In the genomic region with DNA sequence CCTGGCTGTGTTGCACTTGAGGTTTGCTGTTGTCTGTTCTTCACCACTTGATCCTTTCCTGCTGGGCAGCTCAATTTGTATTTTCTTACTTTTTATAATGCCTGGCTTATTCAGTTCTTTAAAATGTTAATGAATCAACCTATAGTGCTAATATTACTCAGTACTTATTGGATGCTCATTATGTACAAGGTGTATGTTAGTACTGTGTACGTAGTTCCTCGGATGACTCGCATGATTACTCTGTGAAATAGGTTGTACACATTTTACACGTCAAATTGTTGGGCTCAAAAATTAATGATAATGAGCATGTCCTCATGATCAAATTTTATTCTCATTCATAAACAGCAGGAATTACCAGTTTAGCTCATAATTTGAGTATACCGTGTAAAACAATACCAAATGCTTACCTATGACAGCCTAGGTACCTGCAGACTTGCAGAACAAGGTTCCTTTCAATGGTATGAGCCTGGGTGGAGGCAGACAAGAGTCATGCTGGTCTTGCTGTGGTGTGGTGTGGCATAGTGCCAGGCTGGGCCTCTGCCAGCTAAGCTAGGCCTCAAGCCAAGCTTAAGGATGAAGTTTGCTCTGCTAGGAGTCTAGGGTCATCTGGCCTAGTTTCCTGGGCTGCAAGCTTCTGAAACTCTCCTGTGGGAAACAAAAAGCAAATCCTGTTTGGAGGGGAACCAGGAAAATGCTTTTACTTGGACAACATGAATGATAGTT, we compare ENCODE assay signal across 8 mouse cellular contexts. TPM values are rescaled to one million over a fixed set of nuclear protein-coding genes. Genes with fewer than 3 reads are reported as not detected.
DNase-seq lines count a peak whose midpoint lies in the region; ATAC-seq lines count a peak whose summit lies in the region.
"Had no signal": no experiment of that assay in that cellular context is flagged by ENCODE, and none has a peak within 500 bp of the region (broad histone marks: within the 10 kb centered on the region; RNA-seq: fewer than 3 reads in every experiment).

No protein-coding gene starts in this region.

- DNase-seq in midbrain, embryonic 14.5 days: peak; percentile 41
- DNase-seq in gastrocnemius, postnatal 10 days: peak; percentile 78
- peak; percentile 95 for DNase-seq in kidney, postnatal 14 days
- peak; percentile 91 for DNase-seq in lung, postnatal 25 days (ENCODE audit: low spot score)
- DNase-seq in urinary bladder, postnatal 10 days (ENCODE audit: low spot score): peak; percentile 25

- no peak for ATAC-seq in midbrain, embryonic 14.5 days (ENCODE audit: low FRiP score, low TSS enrichment)
- no peak for ATAC-seq in midbrain, embryonic 13.5 days
- peak; percentile 54; the same call in 1 of the 2 replicates for ATAC-seq in cerebellum, adult (ENCODE audit: insufficient number of reproducible peaks, low FRiP score, low TSS enrichment)

- H3K4me3 ChIP-seq in midbrain, embryonic 14.5 days (replicated peaks; ENCODE audit: low read depth, low read length): no peak overlapping the region
- no peak overlapping the region for H3K4me3 ChIP-seq in midbrain, embryonic 13.5 days (replicated peaks)

- H3K9ac ChIP-seq in midbrain, embryonic 14.5 days (replicated peaks; ENCODE audit: low read length): no peak overlapping the region
- no peak overlapping the region for H3K9ac ChIP-seq in midbrain, embryonic 13.5 days (replicated peaks)
- H3K9ac ChIP-seq: liver, embryonic 14.5 days had no signal

- no peaks in the 10 kb centered on the region for H3K9me3 ChIP-seq in midbrain, embryonic 14.5 days (ENCODE audit: control insufficient read depth, low read length)
- H3K9me3 ChIP-seq in midbrain, embryonic 13.5 days: no peaks in the 10 kb centered on the region

- WGBS in midbrain, embryonic 14.5 days: 90% methylated on average over 5 of the region's 5 CpGs
- 91% methylated on average over 5 of the region's 5 CpGs for WGBS in midbrain, embryonic 13.5 days

- no peaks in the 10 kb centered on the region for H3K4me1 ChIP-seq in midbrain, embryonic 14.5 days (ENCODE audit: control insufficient read depth, insufficient read depth, low read length)
- H3K4me1 ChIP-seq in midbrain, embryonic 13.5 days (replicated peaks): no peaks in the 10 kb centered on the region

- H3K4me2 ChIP-seq in midbrain, embryonic 14.5 days (ENCODE audit: low read length): no peak overlapping the region
- no peak overlapping the region for H3K4me2 ChIP-seq in midbrain, embryonic 13.5 days (replicated peaks)

- no peak overlapping the region for H3K27ac ChIP-seq in midbrain, embryonic 14.5 days (replicated peaks; ENCODE audit: low read depth, low read length)
- no peak overlapping the region for H3K27ac ChIP-seq in midbrain, embryonic 13.5 days
- H3K27ac ChIP-seq: liver, embryonic 14.5 days had no signal

- no peaks in the 10 kb centered on the region for H3K27me3 ChIP-seq in midbrain, embryonic 14.5 days (ENCODE audit: control insufficient read depth, insufficient read depth, low read length)
- H3K27me3 ChIP-seq in midbrain, embryonic 13.5 days: no peaks in the 10 kb centered on the region

- H3K36me3 ChIP-seq in midbrain, embryonic 14.5 days (ENCODE audit: control insufficient read depth, insufficient read depth, low read length): no peaks in the 10 kb centered on the region
- H3K36me3 ChIP-seq in midbrain, embryonic 13.5 days: no peaks in the 10 kb centered on the region

RNA-seq across cellular contexts. Expression of gene Ell2, which starts 45.8 kb away (rescaled TPM):
- 1.1 TPM in 2 replicates for polyA plus RNA-seq in midbrain, embryonic 14.5 days (2014; fragmentation: Nextera tagmentation; extraction: Ambion mirVana)
- 2.5 and 2.8 TPM in 2 replicates for polyA plus RNA-seq in midbrain, embryonic 13.5 days (2015; fragmentation: Nextera tagmentation; extraction: Ambion mirVana)
- 10 to 100 TPM; 19.9 to 22.7 TPM for total RNA-seq in gastrocnemius, postnatal 10 days (2021)

Comparison
In these comparisons a context has a peak if more than half of its experiments do, and no peak if none do; other contexts are left out.
1. DNase-seq: peak in every context shown above with its lines; median percentile 95 in kidney, postnatal 14 days; 91 in lung, postnatal 25 days; 78 in gastrocnemius, postnatal 10 days; 41 in midbrain, embryonic 14.5 days; 25 in urinary bladder, postnatal 10 days.